Mouse (Mus musculus) heart, adult 2 months (tissue): Measurements from ENCODE around the gene Gpr34.

Source experiments
- CTCF ChIP-seq: fragments of 200-600 bp; IDR thresholded peaks from 2 replicates; pipeline ENCODE4 v1.8.1; 2022; ENCODE audit warnings: antibody characterized with exemption, mild to moderate bottlenecking, moderate library complexity
- EP300 ChIP-seq: fragments of 200-500 bp; IDR thresholded peaks from 2 replicates; pipeline ENCODE4 v1.6.1; 2011; ENCODE audit warnings: low read depth, low read length, control low read depth; ENCODE audit not compliant: insufficient read depth

- TF ChIP-seq CTCF (no peak), EP300 (no peak)
Observed at GRCm38 (mm10) chrX:13668867-13669266, 37.0 kb downstream of the Gpr34 start.
